Mouse (Mus musculus): ENCODE data around the gene Notch4. TPM values are rescaled to one million over a fixed set of nuclear protein-coding genes. Genes with fewer than 3 reads are reported as not detected.

Notch4 gene
- total RNA-seq, 2 experiments from 2014 or later = 11.3 to 16.1 TPM

DNA sequence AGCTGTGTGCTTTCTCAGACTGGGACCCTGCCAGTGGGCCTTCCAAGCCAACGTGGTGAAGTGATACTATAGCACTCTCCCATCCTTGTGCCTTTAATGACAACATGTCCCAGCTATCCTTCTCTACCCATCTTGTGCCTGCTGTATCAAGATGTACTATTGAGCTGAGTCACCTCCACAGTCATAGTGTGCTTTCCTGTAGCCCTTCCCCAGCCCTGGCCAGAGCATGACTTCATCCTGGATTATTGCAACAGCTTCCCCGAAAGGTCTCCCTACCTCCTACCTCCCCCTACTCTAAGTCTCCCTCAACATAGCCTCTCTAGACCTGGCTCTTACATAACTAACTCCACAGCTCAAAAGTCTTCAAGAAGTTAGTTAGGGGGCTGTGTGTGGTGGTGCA lies 71.6 kb downstream of the Notch4 start:
- no peak for DNase-seq (ENCODE audit: low spot score in 2 of 2)
- intact Hi-C loops (cut with DNase I) = no loop called here

DNA sequence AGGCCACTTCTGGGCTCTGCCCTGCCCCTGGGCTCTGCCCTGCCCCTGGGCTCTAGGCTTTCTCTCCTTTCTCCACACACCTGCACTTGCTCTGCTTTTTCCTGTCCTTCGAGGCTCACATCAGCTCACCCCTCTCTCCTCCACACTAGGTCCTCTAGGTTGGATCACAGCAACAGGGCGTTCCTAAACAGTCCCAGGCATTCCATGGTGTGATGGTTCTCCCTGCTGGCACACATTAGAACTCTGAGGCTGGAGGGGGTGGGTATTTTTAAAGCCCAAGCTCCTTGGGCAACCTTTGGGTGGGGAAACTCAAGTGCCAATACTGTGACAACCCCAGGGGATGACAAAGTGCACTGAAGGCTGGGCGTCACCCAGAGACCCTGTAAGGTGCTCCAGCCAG lies 73.4 kb downstream of the Notch4 start:
- no peak for DNase-seq (ENCODE audit: low spot score in 2 of 2)
- intact Hi-C loops (cut with DNase I) = no loop called here

Other genes starting within 250 kb of the Notch4 start
- gene H2-Eb2, start 238.6 kb upstream of the Notch4 start, total RNA-seq (2021) = not detected
- gene Btnl2, start 209.4 kb upstream of the Notch4 start, total RNA-seq (2021) = under 1 TPM; 0.50 to 0.74 TPM
- not detected for gene Btnl1, start 187.1 kb upstream of the Notch4 start, total RNA-seq (2021)
- gene BC051142, start 165.4 kb upstream of the Notch4 start, total RNA-seq (2021) = 1 to 10 TPM; 4.1 TPM
- gene Btnl4, start 87.0 kb upstream of the Notch4 start, total RNA-seq (2021) = not detected
- not detected for gene Btnl6, start 46.9 kb upstream of the Notch4 start, total RNA-seq (2021)
- gene Gpsm3, start 25.5 kb downstream of the Notch4 start, total RNA-seq (2021) = 1 to 10 TPM; 2.6 to 2.9 TPM
- 10 to 100 TPM; 53.2 to 58.4 TPM for gene Pbx2, start 27.0 kb downstream of the Notch4 start, total RNA-seq (2021)
- under 1 TPM; 0.30 to 0.75 TPM for gene Ager, start 33.6 kb downstream of the Notch4 start, total RNA-seq (2021)
- 10 to 100 TPM; 66.9 to 72.0 TPM for gene Rnf5, start 39.4 kb downstream of the Notch4 start, total RNA-seq (2021)
- gene Agpat1, start 40.0 kb downstream of the Notch4 start, total RNA-seq (2021) = 100 to 1,000 TPM; 161 to 177 TPM
- gene Egfl8, start 51.7 kb downstream of the Notch4 start, total RNA-seq (2021) = 1 to 10 TPM; 2.7 to 3.3 TPM
- gene Ppt2, start 64.2 kb downstream of the Notch4 start, total RNA-seq (2021) = 10 to 100 TPM; 37.2 to 47.1 TPM
- gene Prrt1, start 65.3 kb downstream of the Notch4 start, total RNA-seq (2021) = 100 to 1,000 TPM; 148 to 168 TPM
- gene Fkbpl, start 80.5 kb downstream of the Notch4 start, total RNA-seq (2021) = 10 to 100 TPM; 12.3 to 14.1 TPM
- gene Atf6b, start 82.9 kb downstream of the Notch4 start, total RNA-seq (2021) = 10 to 100 TPM; 63.9 to 66.4 TPM
- gene Tnxb, start 106.3 kb downstream of the Notch4 start, total RNA-seq (2021) = 1 to 10 TPM; 1.5 to 2.0 TPM
- gene C4b, start 179.6 kb downstream of the Notch4 start, total RNA-seq (2021) = 10 to 100 TPM in 1 of 2 experiments, 1 to 10 TPM in 1; 8.3 to 11.4 TPM
- not detected for gene Cyp21a1, start 240.3 kb downstream of the Notch4 start, total RNA-seq (2021)